Mouse (Mus musculus) ES-E14 (cell line): ENCODE results near the gene Gfod2.

Experiments
- CHD2 ChIP-seq: IDR thresholded peaks from 2 replicates; pipeline ENCODE4 v1.6.1; 2014; ENCODE audit warnings: mild to moderate bottlenecking, low read depth, low read length, inconsistent platforms
- HCFC1 ChIP-seq: IDR thresholded peaks from 2 replicates; pipeline ENCODE4 v1.6.1; 2012; ENCODE audit warnings: low read length, inconsistent platforms, borderline replicate concordance; ENCODE audit not compliant: insufficient read depth
- ZC3H11A ChIP-seq: IDR thresholded peaks from 2 replicates; pipeline ENCODE4 v1.6.1; 2012; ENCODE audit warnings: low read depth, mild to moderate bottlenecking, inconsistent platforms, low read length, borderline replicate concordance
- ZNF384 ChIP-seq: IDR thresholded peaks from 2 replicates; pipeline ENCODE4 v1.6.1; 2012; ENCODE audit warnings: low read depth, low read length, inconsistent platforms

GRCm38 (mm10) chr8:105708675-105709074 is 49.8 kb downstream of the Gfod2 start:
- TF ChIP-seq ZC3H11A (no peak), ZNF384 (no peak), CHD2 (no peak), HCFC1 (no peak)
